Mouse (Mus musculus) frontal cortex, postnatal 25 days (tissue): Measurements from ENCODE around the gene Tmem106c.

Source experiments
- DNase-seq, 2 experiments: peaks; one replicate each; pipeline ENCODE4 v3.0.0; 2022; ENCODE audit warnings: low spot score in 2 of 2

The Tmem106c gene

DNA sequence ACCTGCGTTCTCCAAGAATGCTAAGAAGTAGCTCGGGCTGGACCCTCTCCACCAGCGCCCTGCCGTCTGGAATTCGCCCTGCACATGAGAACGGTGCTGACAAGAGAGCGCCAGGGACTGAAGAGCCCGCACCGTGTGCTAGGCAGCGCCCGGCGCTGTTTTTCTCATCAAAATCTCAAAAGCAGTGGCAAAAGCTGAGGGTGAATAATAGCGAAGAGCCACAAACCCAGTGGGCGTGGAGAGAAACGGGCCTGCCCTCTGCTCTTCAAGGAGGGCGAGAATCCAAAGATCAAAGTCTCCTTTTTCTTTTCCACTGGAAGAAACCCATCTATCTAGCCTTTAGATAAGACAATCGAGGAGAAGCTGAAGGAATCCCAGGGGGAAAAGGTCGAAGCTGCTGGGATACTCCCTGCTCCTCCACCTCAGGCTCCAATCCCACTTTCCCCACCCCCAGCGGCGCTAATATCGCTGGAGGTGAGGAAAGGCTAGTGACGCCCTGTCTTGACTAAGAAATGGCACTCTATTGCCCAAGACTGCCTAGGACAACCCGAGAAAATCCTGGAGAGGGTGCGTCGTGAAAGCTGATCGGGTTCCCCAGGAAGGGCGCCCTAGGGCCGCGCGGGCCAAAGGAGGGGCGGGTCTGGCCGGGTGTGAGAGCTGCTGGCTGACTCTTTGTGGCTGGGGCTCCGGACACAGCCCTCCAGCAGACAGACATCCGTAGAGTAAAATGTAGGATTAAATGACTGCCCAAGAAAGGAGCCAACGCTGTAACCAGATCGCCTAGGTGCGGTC, 37.5 kb downstream of the Tmem106c start:
- no peak for DNase-seq

DNA sequence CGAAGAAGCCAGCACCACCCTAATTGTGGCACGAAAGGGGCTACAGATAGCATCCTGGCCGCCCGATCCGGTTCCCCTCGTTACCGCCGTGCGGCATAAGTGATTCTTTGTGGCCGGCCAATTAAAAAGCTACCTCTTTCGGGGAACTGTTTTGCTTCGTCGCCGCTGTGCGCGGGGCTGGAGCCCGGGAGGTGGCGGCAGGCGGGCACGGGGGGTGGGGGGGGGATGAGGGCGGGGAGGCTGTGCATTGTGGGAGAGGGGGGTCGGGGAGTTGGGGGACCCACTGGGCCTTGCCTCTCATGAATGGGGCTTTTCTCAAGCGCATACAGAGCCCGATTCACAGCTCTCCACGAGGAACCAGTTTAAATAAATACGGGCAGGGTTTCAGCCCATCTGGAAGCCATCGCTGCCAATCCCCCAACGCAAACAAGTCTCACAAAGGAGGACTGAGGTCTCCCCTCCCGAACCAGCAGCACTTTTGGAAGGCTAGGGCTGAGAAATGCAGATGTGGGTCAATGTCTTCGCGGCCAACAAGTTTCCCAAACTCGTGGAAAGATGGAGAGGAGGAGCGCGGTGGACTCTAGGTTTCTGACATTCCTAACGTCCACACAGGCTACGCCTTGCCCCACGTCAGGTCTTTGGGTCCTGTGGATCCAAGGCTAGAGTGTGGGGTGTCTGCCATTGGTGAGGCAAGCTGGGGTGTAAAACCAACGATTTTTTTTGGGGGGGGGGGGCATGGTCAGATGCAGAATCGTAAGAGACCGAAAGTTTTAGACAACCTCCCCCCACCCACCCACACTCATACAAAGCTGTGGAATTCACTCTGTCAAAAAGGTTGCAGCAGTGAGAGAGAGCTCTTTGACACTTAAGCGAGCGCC, 38.4 kb downstream of the Tmem106c start:
- no peak for DNase-seq

DNA sequence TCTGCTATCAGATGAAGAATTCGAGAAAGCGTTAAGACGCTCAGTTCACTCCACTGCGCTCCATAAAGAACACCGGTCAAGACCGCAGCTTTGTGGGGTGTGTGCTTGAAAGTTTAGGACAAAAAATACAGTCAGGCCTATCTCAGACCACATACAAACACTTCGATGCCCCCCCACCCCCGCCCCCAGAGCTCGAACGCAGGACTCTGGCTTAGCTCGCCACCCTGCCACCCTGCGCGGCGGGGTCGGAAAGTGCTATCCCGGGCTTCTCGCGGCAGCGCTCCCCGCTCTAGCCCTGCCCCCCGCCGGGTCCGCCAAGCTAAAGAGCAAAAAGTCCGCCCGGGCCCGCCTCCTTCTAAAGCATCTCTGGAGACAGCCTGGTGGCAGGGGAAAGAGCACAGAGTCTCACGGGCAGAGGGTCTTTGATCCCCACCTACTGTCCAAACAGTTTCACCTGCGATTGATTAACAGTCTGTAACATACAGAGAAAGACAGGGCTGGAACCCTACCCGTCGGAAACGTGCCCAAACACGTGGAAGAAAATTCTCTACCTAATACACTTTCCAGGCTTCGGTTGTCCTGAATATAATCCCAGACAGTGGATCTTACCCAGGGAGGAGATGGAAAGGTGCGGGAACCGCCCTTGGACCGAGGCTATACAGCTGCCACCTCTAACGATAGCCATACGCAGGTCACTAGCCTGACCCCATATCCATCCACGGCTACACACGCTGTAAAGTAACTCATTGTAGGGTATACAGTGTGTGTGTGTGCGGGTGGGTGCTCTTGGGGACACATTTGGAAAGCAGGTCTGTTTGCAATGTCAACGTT, 39.2 kb downstream of the Tmem106c start:
- DNase-seq: no peak

DNA sequence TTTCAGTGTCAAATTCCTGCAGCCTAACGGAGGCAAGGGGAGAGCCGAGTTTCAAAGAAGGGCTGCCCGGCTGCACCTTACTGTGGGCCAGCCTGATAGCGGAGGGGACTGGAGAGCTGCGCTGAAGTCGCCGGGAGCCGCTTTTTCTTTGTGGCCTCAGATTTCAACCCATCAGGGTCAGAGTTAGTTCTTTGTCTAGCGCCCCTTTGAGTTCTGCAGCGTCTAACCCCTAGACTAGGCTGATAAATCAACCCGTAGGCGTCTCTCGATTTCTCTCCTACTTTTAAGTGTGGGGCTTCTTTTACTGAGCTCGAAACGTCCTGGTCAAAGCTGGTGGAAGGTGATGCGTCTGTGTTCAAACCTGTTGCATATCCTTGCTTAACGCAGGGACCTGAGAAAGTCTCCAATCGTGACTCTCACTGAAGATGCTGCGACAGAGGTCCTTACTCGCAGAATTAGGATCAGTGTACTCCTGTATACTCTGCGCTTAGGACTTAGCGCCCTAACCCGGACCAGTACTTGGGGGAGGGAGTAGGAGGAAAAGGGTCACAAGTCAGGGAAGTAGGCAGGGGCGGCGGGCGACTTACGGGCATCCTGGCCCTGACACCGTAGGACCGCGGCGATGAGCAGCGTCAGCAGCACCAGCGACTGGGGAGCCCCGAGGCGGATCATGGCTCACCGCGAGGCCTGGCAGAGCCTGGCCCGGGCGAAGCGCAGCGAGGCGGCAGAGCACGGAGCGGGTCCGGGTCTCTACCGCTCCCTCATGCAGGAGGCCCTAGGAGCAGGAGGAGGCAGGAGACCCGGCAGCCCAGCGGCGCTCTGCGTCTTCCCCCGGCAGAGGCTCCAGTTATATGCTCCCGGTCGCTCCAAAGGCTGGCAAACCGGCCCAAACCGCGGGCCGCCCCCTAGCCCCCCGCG, 40.1 kb downstream of the Tmem106c start, which contains the start of gene Col2a1:
Gene Col2a1 (minus strand): TSS at position 874 of the 918 bp plus-strand sequence.
- no peak for DNase-seq

DNA sequence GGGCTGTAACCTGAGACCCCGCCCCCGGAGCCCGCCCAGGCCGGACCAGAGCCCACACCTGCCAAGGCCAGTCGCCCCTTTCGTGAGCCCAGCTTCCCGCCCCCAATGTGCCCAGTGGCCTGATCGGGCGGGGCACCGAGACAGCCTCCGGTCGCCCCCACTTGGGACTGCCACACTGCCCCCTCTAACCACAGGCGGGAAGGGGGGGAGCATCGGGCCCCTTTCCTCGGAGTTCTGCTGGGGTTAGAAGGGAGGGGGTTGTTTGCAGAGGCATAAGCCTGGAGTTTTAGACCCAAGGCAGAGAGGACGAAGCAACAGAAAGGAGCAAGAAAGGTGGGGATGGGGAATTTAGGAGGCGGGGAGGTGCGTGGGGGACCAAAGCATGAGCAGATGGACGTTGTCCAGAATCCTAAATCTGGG, 40.8 kb downstream of the Tmem106c start:
- no peak for DNase-seq

DNA sequence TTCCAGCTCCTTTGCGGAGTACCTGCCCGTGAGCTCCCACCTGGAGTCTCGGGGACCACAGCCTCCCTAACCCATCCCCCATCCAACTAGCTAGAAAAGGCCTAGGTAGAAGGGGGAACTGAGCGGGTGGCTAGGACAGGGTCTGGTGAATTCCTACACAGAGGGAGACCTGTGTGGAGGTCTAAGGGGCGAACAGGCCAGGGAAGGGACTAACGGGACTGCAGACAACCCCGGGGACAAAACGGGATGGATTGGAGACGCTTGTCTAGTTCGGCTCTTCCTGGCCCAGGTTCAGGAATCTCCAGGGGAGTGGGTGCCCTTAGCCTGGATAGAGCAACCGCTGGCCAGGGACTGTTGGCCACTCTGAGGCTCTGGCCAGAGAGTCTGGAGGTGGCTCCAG, 41.2 kb downstream of the Tmem106c start:
- no peak for DNase-seq

DNA sequence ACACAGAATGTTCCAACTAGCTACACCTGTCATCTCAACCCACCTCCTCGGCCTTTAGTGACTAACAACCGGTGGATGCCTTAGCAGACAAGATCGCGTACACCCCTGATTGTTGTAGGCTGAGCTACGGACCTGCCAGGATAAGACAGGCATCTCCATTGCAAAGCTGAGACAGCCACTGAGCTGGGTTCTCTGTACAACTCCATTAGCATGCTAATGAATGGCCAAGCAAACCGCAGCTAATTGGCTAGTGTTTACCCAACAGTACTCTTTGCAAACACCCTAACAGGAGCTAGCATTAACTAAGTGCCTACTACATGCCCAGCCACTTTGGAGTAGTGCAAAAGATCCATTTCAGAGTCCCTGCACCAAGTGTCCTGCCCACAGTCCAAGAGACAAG, 48.8 kb downstream of the Tmem106c start:
- no peak for DNase-seq

DNA sequence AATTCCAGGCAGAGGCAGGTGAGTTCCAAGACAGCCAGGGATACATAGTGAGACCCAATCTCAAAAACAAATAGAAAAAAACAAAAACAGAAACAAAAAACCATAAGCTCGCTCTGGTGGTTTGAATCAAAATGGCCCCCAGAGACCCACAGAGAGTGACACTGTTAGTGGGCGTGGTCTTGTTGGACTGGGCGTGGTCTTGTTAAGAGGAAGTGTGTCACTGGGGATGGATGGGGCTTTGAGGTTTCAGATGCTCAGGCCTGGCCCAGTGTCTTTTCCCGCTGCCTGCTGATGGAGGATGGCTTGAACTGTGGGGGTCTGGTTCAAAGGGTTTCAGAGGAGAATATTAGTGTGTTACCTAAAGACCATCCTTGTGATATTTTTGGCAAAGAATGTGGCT, 53.9 kb downstream of the Tmem106c start:
- no peak for DNase-seq

DNA sequence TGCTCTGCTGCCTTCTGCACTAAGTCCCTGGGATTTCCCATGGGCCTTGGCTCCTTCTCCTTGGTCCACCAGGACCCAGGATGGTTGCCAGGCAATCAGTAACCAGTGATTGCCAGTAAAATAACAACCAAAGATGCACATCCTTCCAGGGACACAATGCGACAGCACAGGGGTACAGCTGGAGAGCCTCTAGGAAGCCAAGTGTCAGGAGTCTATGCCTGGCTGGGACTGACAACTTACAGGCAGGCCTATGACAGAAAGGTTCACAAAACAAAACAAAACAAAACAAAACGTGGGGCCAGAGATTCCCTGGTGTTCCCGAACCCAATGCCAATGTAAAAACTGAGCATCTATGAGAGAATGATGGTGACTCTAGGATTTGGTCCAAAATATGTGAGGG, 55.0 kb downstream of the Tmem106c start:
- no peak for DNase-seq
